Mouse (Mus musculus) ZHBTc4 (cell line): ENCODE results near the gene Nuak1.
A peak's percentile ranks its signal among the peaks of the same experiment; 100 is the strongest.

Experiments
- DNase-seq: peaks from one replicate; pipeline ENCODE4 v3.0.0-alpha.2; 2011; ENCODE audit warnings: low read depth, low spot score

Nuak1 gene

DNA sequence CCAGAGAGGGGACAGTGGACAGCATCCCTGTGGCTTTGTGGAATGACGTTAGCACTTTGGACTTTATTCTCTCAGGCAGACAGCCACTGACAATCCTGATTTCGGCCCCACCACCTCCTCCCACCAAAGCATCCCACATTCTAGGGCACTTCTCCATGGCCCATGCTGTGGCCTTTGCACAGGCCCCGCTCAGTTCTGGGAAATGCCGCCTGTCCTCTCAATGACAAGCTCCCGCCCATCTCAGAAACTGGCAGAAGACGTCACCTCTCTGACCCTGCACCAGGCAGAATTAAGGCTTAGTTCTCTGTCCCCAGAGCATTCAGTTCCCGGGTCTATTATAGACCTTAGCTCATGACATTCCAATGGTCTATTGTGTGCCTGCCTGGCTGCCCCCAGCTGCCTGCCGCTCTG is 7.0 kb upstream of the Nuak1 start:
- peak; percentile 67 for DNase-seq

DNA sequence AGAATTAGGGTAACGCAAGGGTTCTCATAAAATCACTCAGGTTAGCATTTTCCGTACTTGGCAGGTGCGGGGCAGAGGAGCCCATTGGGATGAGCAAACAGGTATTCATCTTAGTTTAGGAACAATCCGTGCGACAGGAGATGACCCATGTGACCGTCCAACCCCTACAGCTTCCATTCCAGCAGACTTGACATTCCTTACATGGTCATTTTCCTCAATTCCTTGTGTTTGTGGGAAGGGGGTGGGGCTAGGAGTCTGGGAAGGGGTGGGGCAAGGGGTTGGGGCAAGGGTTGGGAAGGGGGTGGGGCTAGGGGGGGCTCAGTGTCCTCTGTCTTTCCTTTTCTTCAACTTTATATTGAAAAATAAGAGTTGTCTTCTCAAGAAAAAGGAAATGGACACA is 6.3 kb upstream of the Nuak1 start:
- DNase-seq: peak; percentile 51

- DNase-seq: peak; percentile 24
Measured at GRCm38 (mm10) chr10:84444396-84444795, 4.0 kb upstream of the Nuak1 start.

GRCm38 (mm10) chr10:84441846-84442245 is 1.4 kb upstream of the Nuak1 start:
- DNase-seq: peak; percentile 27

DNA sequence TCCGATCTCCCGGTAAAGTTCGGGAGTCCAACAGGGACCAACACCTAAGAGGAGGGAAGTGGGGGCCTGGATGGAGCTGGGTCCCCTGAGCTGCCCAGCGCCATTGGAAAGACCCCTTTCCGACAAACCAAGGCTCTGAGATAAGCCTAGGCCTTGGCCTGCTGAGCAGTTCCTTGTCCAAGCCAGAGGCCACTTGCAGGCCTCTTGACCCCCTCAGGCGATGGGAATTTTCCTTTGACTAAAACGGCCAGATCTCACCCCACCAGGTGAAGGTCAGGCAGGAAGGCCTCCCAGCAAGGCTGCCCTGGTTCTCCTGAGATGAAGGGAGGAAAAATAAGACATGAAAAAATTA is 1.0 kb upstream of the Nuak1 start:
- no peak for DNase-seq

- DNase-seq: peak; percentile 45
Measured at GRCm38 (mm10) chr10:84440181-84440540, 236 bp downstream of the Nuak1 start.

DNA sequence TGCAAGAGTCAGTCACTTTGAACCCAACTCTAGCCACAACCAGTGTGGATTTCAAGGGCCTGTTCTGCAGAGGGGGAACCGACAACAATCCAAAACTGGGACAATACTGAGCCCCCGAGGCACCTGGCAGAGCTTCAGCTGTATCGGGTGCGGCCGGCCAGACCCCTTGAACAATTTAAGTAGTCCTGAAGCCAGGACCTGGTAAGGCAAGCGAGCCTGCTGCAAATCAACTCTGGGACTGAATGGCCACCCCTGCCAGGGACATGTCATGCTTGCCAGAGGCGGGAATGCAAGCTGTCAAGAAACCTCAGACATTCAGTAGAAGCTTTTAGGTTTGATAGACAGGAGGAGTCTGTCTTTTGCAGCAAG is 1.2 kb downstream of the Nuak1 start:
- DNase-seq: no peak

GRCm38 (mm10) chr10:84438466-84439227 is 1.8 kb downstream of the Nuak1 start:
- DNase-seq: no peak

DNA sequence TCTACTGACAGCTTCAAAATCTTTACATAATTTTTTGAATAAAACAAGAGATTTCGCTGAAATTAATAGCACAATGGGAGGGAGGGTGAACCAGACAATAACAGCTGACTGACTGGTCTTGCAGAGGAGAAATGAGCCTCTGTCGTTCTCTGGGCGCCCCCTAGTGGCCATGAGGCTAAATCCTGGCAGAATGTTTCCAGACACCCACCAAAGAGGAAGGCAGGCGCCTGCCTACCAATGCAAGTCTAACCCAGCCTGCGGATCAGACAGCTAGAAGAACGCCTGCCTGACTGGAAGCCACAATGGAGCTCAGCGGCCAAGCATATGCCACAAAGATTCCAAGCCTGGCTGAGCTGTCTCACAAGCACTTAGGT is 2.4 kb downstream of the Nuak1 start:
- DNase-seq: peak; percentile 94

DNA sequence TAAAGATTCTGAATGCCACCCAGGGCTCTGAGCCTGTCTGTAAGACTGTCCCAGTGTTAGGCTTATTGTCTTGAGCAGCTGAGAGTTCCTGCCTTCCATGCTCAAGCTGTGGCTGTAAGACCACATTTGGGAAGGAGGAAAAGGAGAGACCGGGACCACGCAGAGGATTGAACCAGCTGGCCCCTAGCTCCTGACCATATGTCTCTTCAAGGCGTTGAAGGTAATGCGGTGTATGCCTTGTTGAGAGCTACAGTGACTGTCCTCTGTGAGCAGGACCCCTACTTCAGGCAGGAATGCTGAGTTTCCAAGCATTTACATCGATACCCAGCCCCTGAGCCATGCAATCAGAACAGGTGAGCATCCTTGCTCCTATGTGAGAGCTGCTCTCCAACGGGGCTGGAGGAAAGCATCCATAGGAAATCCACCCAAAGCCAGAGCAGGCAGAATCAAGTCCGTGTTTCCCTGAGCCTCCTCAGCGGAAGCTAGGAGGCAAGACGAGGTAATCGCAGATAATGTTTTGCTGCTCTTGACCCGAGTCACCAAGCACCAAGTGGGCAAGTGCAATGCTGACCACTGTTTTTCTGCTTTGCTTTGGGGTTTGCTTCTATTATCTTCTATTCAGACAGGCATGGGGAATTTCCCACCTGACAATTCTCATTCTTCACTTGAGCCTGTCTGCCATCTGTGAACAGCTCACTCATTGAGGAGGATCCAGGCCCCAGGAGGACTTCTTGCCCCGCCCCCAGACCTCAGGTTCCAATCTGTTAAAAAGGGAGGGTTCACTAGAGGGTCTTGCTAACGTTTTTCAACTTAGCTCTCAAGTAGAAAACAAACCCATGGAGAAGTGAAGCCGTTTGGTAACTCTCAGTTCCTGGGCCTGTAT is 3.0 kb downstream of the Nuak1 start:
- peak; percentile 57 for DNase-seq

- DNase-seq: no peak
Measured at GRCm38 (mm10) chr10:84435930-84436329, 4.5 kb downstream of the Nuak1 start.

GRCm38 (mm10) chr10:84433193-84433801 is 7.1 kb downstream of the Nuak1 start:
- no peak for DNase-seq

GRCm38 (mm10) chr10:84424374-84424773 is 16.0 kb downstream of the Nuak1 start:
- no peak for DNase-seq

- DNase-seq: no peak
Measured at GRCm38 (mm10) chr10:84423903-84424302, 16.5 kb downstream of the Nuak1 start.

DNA sequence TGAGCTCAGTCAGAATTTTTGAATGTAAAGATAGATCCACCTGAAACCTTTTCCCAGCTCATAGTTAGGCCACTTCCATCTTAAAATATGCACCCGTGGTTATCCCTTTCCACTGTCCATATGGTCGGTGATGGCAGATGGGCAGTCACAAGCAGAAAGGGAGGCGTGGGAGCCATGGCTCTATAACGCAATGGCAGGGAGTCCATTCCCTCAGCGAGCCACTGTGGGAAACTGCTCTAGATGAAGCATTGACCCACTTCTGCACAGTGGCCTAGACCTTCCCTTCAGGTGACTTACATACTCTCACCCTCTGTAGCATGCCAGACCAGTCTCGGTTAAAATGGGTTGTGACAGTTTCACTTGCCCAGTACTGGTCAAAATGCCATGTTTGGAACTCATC is 19.8 kb downstream of the Nuak1 start:
- DNase-seq: no peak

DNA sequence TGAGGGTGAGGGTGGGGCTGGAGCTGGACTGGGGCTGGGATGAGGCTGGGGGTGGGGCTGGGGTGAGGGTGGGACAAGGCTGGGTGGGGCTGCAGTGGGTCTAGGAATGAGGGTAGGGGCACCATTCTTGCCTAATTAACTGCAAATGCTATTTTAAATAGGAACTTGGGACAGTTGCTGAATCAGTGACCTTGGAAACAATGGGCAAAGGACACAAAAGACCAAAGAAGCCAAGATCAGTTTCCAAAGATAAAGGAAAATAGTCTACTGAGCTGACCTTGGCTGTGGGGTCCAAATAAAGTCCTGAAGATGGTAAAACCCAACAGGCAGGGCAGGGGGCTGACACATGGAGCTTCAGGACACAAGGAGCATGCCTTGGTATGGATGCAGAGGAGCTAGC is 22.0 kb downstream of the Nuak1 start:
- peak; percentile 80 for DNase-seq

DNA sequence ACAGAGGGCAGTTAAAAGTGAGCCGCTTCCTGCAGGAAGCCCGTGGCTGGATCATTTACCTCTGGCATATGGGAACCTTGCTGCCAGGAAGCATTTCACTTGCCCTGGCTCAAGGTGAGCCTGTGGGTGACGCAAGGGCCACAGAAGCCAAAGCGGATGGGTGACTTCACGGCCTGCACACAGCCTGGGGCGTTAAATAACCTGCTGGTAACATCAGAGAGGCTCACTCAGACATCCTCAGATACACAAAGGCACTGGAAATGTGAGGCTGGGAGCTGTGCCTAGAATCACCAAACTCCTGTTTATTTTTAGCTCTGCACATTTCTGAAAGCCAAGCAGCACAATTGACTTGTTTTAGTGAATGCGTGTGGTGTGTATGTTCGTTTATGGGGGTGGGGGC is 23.6 kb downstream of the Nuak1 start:
- peak; percentile 64 for DNase-seq

- DNase-seq: no peak
Measured at GRCm38 (mm10) chr10:84414981-84415700, 25.3 kb downstream of the Nuak1 start.

DNA sequence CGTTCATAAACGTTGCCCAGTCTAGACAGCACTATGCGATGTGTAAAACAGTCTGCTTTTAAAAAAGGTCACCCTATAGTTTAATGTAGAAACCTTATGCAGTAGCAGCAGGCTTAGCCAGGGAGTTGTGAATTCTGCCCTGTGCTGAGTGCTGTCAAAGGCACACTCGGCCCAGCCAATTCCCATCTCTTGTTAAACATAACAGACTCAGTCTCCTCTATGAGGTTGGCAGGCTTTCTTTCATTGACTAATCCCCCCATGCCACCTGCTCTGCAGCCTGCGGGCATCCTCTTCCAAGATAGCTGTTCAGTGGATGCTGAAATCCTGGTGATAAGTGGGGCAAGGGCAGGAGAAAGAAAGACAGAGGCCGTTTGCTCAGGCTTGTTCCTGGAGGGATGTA is 27.1 kb downstream of the Nuak1 start:
- DNase-seq: no peak

DNA sequence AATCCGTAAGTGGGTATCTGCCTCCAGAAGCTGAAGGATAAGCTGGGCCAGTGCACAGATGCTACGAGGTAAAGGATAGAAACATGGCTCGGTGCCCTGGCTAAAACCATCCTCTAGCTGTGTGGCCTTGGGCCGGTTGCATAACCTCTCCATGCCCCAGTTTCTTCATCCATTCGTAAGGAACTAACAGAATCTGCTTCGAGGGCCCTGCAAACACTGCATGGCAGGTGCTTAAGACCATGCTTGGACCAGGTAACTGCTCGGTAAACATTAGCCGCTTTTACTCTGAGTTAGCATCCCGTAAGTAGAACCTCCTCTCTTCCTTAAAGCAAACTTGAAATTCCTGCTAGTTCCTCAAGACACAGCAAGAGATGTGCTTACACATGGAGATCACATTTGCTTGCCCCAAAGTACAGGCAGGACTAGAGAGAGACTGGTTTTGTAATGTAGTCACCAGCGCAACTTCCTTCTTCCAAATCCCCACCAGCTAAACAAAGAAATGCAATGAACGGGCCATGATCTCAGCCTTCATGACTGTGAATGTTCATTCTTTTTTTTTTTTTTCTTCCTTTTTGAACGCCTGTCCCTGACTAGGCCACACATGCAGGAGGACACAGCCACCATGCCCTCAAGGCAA is 28.0 kb downstream of the Nuak1 start:
- DNase-seq: no peak
